Mouse (Mus musculus) myocyte (in vitro differentiated cells): ENCODE measurements at regions not wholly inside any gene's neighbourhood (a gene's known extent, or its start where the extent isn't known, plus 50 kb on each side); places are given as distances from the start of the nearest gene placed in this dataset.

Experiments
- MYOG ChIP-seq, 3 experiments: IDR thresholded peaks; one replicate each; pipeline ENCODE4 v1.6.1; 2011; ENCODE audit warnings: control low read depth in 2 of 3, low read depth in 2 of 3, mild to moderate bottlenecking in 2 of 3; ENCODE audit not compliant: insufficient read length in 2 of 3, control insufficient read depth in 1 of 3, insufficient read depth in 1 of 3
- POLR2A ChIP-seq: IDR thresholded peaks from one replicate; pipeline ENCODE4 v1.6.1; 2011; ENCODE audit warnings: low read depth, mild to moderate bottlenecking, control low read depth, moderate library complexity; ENCODE audit not compliant: insufficient read length
- POLR2AphosphoS2 ChIP-seq: IDR thresholded peaks from one replicate; pipeline ENCODE4 v1.6.1; 2011; ENCODE audit warnings: low read depth, control low read depth; ENCODE audit not compliant: insufficient read length

GRCm38 (mm10) chr16:76082465-76082864 is 60.4 kb upstream of the Samsn1 start:
- TF ChIP-seq POLR2A (no peak), POLR2AphosphoS2 (no peak), MYOG (IDR thresholded peaks at IDR 0.05; ENCODE audit: control insufficient read depth in 1 of 3, insufficient read depth in 1 of 3, insufficient read length in 2 of 3, low read depth in 2 of 3) (no peak)
